Mouse (Mus musculus) gastrocnemius, adult 2 months (tissue): ENCODE data around the gene Phf14. TPM values are rescaled to one million over a fixed set of nuclear protein-coding genes. Genes with fewer than 3 reads are reported as not detected.

Experiments used
- DNase-seq: peaks from one replicate; pipeline ENCODE4 v3.0.0; 2022
- H3K27ac ChIP-seq: fragments of 200-600 bp; 2 replicates; pipeline ENCODE4 v1.8.1; 2022; ENCODE audit warnings: mild to moderate bottlenecking
- H3K4me3 ChIP-seq: fragments of 200-600 bp; 2 replicates; pipeline ENCODE4 v1.8.1; 2022; ENCODE audit warnings: mild to moderate bottlenecking, moderate library complexity
- CTCF ChIP-seq: fragments of 200-600 bp; IDR thresholded peaks from 2 replicates; pipeline ENCODE4 v1.8.1; 2022; ENCODE audit warnings: antibody characterized with exemption, mild to moderate bottlenecking, moderate library complexity
- intact Hi-C: fragments of 180-260 bp; cut with DNase I; formaldehyde crosslinking; loops from one replicate; pipeline ENCODE4 v1.15.1; 2025
- total RNA-seq, 2 experiments: library from RNA; stranded (reverse); gene quantifications; 2 replicates each; pipeline ENCODE4 v1.2.3; 2021

Gene Phf14
- total RNA-seq, 2 experiments from 2014 or later = 24.0 to 27.5 TPM

DNA sequence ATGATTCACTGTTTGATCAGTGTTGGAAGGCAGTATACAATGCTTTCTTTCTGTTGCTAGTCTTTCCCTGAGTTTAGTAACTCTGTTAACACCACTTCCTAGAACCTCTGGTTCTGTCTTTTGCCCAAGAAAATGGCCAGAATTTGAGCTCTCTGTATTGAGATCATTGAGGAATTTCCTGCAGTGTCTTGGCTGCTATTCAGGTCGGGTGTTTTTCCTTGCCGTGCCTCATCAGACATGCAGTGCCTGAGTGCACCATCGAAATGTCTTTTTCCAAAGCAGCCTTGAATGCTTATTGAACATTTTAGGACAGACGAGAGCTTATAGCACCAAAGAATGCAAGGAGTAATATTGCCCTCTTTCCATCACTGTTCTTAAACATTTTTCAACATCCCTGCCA, 127.0 kb downstream of the Phf14 start:
- H3K4me3 ChIP-seq = no peak overlapping the region
- no peak for TF ChIP-seq CTCF
- H3K27ac ChIP-seq = no peak overlapping the region
- no peak for DNase-seq
- intact Hi-C loops = no loop called here

DNA sequence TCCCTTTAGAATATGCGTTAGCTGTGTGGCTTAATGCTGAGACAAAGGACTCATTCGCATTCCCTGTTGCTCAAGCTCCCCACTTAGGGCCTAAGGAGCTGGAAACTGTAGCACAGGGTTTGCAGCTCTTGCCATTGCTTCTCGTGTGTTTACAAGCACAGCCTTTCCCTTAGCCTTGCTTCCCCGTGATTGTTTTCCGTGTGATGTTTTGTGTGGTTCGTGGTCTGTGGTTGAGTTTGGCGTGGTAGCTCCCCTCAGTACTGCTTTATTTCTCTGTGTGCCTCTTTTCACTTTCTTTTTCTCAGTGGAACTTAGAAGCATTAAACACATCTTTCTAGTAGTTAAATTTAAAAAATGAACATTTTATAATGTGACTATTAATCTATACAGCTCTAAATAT, 130.7 kb downstream of the Phf14 start:
- Histone ChIP-seq H3K4me3 (no peak overlapping the region), H3K27ac (no peak overlapping the region)
- intact Hi-C loops = no loop called here
- no peak for DNase-seq
- TF ChIP-seq CTCF = no peak

DNA sequence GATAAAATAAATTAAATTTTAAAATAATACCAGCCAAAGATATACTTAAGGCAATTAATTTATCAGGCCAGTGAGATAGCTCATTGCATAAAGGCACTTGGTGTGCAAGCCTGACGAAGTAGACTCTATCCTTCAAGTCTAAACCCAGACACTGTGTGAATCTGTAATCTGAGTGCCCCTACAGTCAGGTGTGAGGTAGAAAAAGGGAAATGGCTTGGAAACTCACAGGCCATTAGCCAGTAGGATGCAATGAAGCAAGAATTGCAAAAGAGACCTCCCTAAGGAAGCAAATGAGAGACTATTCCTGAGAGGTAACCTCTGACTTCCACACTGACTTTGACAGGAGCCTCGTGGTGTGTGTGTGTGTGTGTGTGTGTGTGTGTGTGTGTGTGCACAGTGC, 145.3 kb downstream of the Phf14 start:
- TF ChIP-seq CTCF = no peak
- no peak overlapping the region for H3K27ac ChIP-seq
- H3K4me3 ChIP-seq = no peak overlapping the region
- intact Hi-C loops = no loop called here
- DNase-seq = no peak

DNA sequence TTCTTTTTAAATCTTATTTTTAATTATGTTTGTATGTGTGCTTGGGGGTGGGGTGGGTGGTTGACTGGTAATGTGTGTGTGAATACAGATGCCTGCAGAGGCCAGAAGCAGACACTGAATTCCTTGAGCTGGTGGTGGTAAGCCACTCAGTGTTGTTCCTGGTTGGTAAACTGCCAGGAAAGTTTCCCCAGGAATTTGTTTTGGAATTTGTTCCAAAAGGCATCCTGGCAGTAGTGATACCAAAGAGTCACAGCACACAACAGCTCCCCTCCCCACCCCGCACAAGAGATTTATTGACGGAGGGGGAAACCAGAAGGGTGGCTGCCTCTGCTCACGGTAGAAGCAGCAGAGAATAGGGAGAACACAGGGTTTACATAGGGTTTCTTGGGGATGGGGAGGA, 146.5 kb downstream of the Phf14 start:
- TF ChIP-seq CTCF = no peak
- DNase-seq = no peak
- Histone ChIP-seq H3K27ac (no peak overlapping the region), H3K4me3 (no peak overlapping the region)
- intact Hi-C loops = no loop called here

DNA sequence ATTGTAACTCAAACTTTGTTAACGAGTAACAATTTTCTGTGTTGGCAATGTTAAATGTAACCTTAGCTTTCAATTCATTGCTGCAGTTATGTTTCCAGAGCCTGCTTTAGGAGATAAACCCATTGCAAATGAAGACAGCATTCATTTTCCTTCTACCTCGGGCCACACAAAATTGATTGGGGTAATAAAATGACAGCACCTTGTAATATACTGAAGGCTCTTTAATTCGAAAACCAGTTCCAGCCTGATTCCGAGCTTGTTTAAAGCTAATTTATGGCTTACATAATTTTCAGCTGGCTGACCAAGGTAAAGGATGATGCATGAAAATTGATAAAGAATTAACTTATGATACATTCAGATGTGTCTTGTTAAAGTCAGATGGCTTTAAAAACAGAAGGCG, 151.1 kb downstream of the Phf14 start:
- Histone ChIP-seq H3K4me3 (no peak overlapping the region), H3K27ac (no peak overlapping the region)
- no peak for TF ChIP-seq CTCF
- intact Hi-C loops = no loop called here
- no peak for DNase-seq

DNA sequence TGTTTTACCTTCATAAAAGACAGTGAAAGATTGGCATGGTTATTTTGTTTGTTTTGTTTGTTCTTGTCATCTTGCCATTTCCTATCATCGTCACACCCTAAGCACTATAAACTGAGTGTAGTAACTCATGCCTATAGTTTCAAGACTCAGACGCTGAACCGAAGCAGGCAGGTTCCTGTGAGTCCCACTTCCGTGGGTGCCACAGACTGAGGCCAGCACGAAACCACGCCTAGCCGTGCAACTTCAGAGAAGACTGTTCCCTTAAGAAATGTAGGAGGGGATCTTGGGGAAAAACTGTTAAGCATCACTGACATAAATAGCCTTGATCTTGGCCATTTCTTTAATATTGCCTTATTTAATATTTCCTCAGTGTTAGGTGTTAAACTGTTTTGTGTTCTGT, 152.4 kb downstream of the Phf14 start:
- no peak for TF ChIP-seq CTCF
- no peak overlapping the region for H3K4me3 ChIP-seq
- no peak overlapping the region for H3K27ac ChIP-seq
- intact Hi-C loops = no loop called here
- no peak for DNase-seq

DNA sequence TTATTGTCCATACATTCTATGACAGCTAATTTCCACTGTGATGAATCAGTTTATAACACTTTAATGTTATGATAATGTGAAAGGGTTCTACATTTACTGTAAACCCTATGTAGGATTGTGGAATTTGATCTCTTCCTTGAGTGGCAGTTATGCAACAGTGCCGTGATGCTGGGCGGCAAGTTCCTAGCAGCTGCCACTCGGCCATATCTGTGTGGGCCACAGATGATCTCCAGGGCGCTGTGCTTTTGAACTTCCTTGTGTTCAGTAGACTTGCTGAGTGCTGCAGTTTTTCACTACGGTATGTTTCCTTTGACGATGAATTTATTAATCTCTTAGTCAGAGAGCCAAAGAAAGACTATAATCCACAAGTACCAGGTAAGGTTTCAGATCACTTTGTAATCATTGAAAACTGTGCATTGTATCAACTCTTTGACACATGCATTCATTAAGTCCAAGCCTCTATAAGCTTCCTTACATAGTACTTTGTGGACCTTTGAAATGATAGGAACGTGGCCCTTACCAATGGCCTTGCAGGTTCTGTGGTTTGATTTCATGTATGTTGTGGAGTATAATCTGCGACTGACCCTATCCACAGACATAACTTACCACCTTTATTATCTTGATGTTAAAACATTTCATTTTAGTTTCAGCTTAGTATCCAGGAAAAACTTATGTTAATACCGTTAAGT, 153.0 kb downstream of the Phf14 start:
- TF ChIP-seq CTCF = no peak
- no peak for DNase-seq
- Histone ChIP-seq H3K27ac (no peak overlapping the region), H3K4me3 (no peak overlapping the region)
- intact Hi-C loops = no loop called here

DNA sequence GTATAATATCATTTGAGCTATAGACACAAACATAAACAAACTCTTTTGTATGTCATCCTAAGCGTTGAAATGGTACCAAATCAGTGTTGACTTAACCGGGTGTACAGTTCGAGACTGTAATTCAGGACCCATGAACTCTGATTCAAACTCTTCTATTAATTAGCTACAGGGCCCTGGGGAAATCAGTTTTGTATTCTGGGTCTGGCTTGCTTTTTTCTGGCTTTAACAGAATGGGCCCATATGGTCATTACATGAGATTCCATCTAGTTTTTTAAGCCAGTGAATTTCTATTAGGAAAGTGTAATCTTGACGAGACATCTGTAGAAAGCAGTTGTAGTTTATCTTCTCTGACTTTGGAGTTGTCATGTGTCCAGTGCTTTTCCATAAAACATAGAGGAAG, 160.3 kb downstream of the Phf14 start:
- intact Hi-C loops = no loop called here

DNA sequence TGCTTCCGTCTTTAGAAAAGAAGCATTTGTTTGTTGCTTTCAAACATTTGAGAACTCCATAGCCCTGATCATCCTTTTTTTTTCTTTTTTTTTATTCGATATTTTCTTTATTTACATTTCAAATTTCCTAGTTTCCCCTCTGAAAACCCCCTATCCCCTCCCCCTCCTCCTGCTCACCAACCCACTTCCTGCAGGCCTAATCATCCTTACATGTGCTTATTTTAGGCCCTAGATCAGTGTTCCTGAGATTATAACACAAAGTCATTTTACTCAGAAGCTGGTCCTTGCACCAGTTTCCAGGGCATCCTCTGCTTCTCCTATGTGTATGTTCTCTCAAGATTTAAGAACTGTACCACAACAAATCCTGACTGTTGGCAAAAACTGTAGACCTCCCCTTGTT, 161.7 kb downstream of the Phf14 start:
- intact Hi-C loops = no loop called here
- Histone ChIP-seq H3K27ac (no peak overlapping the region), H3K4me3 (no peak overlapping the region)
- DNase-seq = no peak
- TF ChIP-seq CTCF = no peak

More for the DNA sequence above, 160.3 kb downstream of the Phf14 start:
- no peak overlapping the region for H3K27ac ChIP-seq
- DNase-seq = no peak
- no peak overlapping the region for H3K4me3 ChIP-seq
- TF ChIP-seq CTCF = no peak

DNA sequence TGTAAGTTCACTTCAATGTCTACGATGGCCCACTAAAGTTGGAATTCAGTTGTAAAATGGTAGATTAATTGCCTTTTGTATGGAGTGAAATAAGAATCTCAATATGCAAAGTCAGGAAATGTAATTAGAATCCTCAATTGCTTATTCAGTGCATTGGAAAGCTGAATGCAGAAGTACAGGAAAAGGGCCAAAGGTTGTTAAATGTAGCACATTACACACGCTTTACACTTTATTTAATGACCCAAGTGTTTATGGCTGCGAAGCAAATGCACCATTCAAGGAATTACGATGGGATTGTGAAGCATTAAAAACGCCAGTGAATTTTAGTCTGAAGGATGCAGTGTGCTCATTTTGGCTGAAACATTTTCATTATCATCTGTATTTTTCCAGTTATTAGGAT, 167.0 kb downstream of the Phf14 start:
- no peak overlapping the region for H3K27ac ChIP-seq
- intact Hi-C loops = no loop called here
- TF ChIP-seq CTCF = no peak
- H3K4me3 ChIP-seq = no peak overlapping the region
- DNase-seq = no peak

DNA sequence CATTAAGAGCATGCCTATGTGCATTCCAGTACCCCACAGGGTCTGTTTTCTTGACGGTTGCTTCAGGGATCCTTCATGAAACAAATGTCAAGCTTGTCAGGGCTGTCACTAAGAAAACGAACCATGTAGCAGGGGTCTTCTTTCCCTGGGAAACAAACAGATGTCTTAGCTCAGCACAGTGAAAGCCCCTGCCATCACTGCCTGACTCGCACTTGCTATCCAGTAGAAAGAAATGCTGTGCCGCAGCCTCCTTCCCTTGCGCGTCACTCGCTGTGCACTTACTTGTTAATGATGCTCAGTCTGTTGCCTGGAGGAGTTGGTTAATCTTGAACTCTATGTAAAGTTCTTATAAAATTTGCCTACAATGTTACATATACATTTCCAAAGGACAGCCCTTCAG, 169.7 kb downstream of the Phf14 start:
- Histone ChIP-seq H3K27ac (no peak overlapping the region), H3K4me3 (no peak overlapping the region)
- TF ChIP-seq CTCF = no peak
- no peak for DNase-seq
- intact Hi-C loops = no loop called here

DNA sequence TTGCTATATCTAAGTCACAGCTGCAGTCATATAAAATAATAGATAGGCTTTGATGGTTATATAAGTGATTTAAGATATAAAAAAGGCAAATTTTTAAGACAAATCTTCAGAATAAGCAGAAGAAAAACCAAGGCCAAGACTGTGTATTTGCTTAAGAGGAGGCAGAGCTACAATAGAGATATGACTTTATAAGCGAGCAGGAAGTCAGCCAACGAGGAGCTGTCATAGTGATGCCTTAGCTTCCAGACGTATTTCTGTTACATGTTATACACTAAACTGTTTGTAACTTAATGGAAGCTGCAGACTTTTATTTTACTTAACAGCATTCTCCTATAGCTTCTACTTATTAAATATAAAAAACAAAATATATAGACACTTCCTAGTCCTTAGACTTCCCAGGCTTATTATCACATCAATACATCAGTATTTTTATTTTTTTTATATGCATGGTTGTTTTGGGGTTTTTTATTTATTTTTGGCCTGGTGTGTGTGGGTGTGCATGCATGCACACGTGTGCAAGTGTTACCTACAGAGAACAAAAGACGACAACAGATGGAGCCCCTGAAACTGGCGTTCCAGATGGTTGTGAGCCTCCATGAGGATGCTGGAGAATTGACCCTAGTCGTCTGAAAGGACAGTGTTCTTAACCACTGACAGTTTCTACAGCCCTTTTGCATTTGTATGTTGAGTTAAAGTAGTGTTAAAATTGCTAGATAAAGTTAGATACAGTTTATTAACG, 170.4 kb downstream of the Phf14 start:
- no peak for DNase-seq
- no peak overlapping the region for H3K4me3 ChIP-seq
- no peak overlapping the region for H3K27ac ChIP-seq
- intact Hi-C loops = no loop called here
- no peak for TF ChIP-seq CTCF

DNA sequence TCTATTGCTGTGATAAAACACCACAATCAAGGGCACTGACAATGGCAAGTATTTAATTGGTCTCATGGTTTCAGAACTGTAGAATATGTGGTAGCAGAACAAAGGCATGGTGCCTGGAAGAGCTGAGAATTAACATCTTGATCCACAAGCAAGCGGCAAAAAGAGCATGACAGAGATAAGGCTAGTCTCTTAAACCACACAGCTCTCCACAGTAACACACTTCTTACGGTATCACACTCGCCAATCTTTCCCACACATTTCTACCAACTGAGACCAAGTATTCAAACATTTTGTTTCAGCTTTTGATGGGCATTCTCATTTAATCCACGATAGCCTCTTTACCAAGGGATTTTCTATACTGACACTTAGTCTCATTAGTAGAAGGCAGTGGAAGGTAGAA, 171.7 kb downstream of the Phf14 start:
- DNase-seq = no peak
- intact Hi-C loops = no loop called here
- H3K4me3 ChIP-seq = no peak overlapping the region
- no peak for TF ChIP-seq CTCF
- no peak overlapping the region for H3K27ac ChIP-seq

DNA sequence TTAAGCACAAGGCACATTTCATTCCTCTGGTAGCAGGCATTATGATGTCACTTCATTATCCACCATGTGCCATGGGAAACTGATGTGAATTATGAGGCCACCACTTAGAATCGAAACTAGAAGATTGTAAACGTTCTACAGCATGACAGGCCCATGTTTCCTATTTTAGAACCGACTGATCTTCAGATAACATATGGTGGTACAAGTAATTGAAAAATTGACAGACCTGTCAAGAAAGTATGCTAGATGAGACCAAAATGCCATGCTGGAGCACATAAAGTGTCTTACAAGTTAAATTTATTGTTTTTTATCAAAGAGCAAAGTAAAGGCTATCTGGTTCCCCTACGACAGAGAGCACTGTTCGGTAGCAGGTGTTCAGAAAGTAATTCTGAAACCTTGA, 172.8 kb downstream of the Phf14 start:
- Histone ChIP-seq H3K27ac (no peak overlapping the region), H3K4me3 (no peak overlapping the region)
- no peak for DNase-seq
- intact Hi-C loops = no loop called here
- no peak for TF ChIP-seq CTCF
